Mouse (Mus musculus): ENCODE data around the gene Hexa. TPM values are rescaled to one million over a fixed set of nuclear protein-coding genes. Genes with fewer than 3 reads are reported as not detected.

The Hexa gene
- polyA plus RNA-seq, 1 experiment from 2014 or later, result 60.7 TPM

GRCm38 (mm10) chr9:59527580-59527979, 11.8 kb upstream of the Hexa start:
- Histone ChIP-seq H3K9ac (ENCODE audit: low read length) (no peak overlapping the region), H3K4me1 (ENCODE audit: control insufficient read depth, insufficient read depth, low read length) (no peaks in the 10 kb centered on the region), H3K4me2 (ENCODE audit: low read length) (no peak overlapping the region), H3K36me3 (ENCODE audit: control insufficient read depth, insufficient read depth, low read length) (no peaks in the 10 kb centered on the region), H3K27ac (ENCODE audit: low read depth, low read length) (no peak overlapping the region), H3K9me3 (replicated peaks; ENCODE audit: control insufficient read depth, low read length) (no peaks in the 10 kb centered on the region), H3K27me3 (replicated peaks; ENCODE audit: control insufficient read depth, insufficient read depth, low read length) (no peaks in the 10 kb centered on the region), H3K4me3 (ENCODE audit: low read depth, low read length) (no peak overlapping the region)
- DNase-seq (ENCODE audit: low spot score), result no peak
- WGBS, result 84% methylated on average over 3 of the region's 3 CpGs
- ATAC-seq, result no peak

DNA sequence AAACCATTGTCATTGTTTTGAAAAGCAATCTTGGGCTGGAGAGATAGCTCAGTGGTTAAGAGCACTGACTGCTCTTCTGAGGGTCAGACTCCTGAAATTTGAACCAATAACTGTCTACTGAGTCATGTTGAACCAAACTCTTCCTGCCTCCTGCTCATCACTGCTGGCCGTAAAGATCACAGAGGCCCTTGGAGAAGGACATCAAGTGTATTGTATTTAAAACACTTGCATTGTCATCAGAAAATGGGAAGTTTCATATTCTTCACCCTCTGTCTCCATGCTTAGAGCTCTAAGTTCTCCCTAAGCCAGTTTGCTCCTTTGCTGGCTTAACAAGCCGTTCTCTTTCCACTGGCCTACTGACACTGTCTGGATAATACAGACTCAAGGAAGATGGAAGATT, 11.1 kb upstream of the Hexa start:
- Histone ChIP-seq H3K4me3 (ENCODE audit: low read depth, low read length) (no peak overlapping the region), H3K9me3 (replicated peaks; ENCODE audit: control insufficient read depth, low read length) (no peaks in the 10 kb centered on the region), H3K9ac (ENCODE audit: low read length) (no peak overlapping the region), H3K4me2 (ENCODE audit: low read length) (no peak overlapping the region), H3K4me1 (ENCODE audit: control insufficient read depth, insufficient read depth, low read length) (no peaks in the 10 kb centered on the region), H3K36me3 (ENCODE audit: control insufficient read depth, insufficient read depth, low read length) (no peaks in the 10 kb centered on the region), H3K27me3 (replicated peaks; ENCODE audit: control insufficient read depth, insufficient read depth, low read length) (no peaks in the 10 kb centered on the region), H3K27ac (ENCODE audit: low read depth, low read length) (no peak overlapping the region)
- ATAC-seq (no peak), DNase-seq (ENCODE audit: low spot score) (no peak)
- 88% methylated on average over 2 of the region's 2 CpGs for WGBS

DNA sequence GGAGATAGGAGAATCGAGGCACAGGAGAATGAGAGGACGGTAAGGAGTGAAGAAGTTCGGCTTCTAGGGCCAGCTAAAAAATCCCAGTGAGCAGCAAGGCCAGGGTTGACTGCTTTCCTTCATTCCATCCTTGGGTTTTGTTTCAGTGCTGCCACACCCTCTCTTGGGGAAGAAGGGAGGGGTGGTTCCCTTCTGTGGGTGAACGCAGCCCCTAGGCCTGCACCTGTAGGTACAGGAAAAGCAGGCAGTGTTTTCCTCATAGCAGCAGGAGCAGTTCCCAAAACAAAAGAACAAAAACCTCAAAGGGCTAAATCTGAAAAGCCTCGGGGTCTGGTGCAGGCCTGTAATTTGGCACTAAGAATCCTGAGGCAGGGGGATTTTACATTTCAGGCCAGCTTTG, 7.7 kb upstream of the Hexa start:
- WGBS, result 20% methylated on average over 5 of the region's 5 CpGs
- H3K9ac ChIP-seq (ENCODE audit: low read length), result no peak overlapping the region
- ATAC-seq (no peak), DNase-seq (ENCODE audit: low spot score) (no peak)
- H3K4me2 ChIP-seq (ENCODE audit: low read length), result no peak overlapping the region
- H3K27ac ChIP-seq (ENCODE audit: low read depth, low read length), result no peak overlapping the region
- H3K4me3 ChIP-seq (ENCODE audit: low read depth, low read length), result no peak overlapping the region
- H3K36me3 ChIP-seq (ENCODE audit: control insufficient read depth, insufficient read depth, low read length), result no peaks in the 10 kb centered on the region
- H3K27me3 ChIP-seq (replicated peaks; ENCODE audit: control insufficient read depth, insufficient read depth, low read length), result no peaks in the 10 kb centered on the region
- no peaks in the 10 kb centered on the region for H3K4me1 ChIP-seq (ENCODE audit: control insufficient read depth, insufficient read depth, low read length)
- no peaks in the 10 kb centered on the region for H3K9me3 ChIP-seq (replicated peaks; ENCODE audit: control insufficient read depth, low read length)

DNA sequence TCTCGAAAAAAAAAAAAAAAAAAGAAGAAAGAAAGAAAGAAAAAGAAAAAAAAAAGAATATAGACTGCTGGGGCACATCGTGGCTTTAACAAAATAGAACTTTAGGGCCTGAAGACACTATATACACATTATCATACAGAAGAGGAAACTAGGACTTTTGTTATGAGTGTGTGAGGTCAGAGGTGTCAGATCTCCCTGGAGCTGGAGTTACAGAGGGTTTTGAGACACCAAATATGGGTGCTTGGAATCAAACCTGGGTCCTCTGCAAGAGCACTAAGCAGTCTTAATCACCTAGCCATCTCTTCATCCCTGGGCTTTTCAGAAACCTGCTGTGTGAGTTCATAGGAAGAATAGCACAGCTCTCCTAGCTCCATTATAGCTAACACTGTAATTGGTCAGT, 5.9 kb upstream of the Hexa start:
- no peak overlapping the region for H3K27ac ChIP-seq (ENCODE audit: low read depth, low read length)
- no peak overlapping the region for H3K9ac ChIP-seq (ENCODE audit: low read length)
- ATAC-seq (no peak), DNase-seq (ENCODE audit: low spot score) (no peak)
- 79% methylated on average over 2 of the region's 2 CpGs for WGBS
- H3K9me3 ChIP-seq (replicated peaks; ENCODE audit: control insufficient read depth, low read length), result no peaks in the 10 kb centered on the region
- H3K4me2 ChIP-seq (ENCODE audit: low read length), result no peak overlapping the region
- H3K27me3 ChIP-seq (replicated peaks; ENCODE audit: control insufficient read depth, insufficient read depth, low read length), result no peaks in the 10 kb centered on the region
- H3K36me3 ChIP-seq (ENCODE audit: control insufficient read depth, insufficient read depth, low read length), result no peaks in the 10 kb centered on the region
- no peak overlapping the region for H3K4me3 ChIP-seq (ENCODE audit: low read depth, low read length)
- no peaks in the 10 kb centered on the region for H3K4me1 ChIP-seq (ENCODE audit: control insufficient read depth, insufficient read depth, low read length)

- H3K4me3 ChIP-seq (ENCODE audit: low read depth, low read length), result no peak overlapping the region
- 58% methylated on average over 4 of the region's 4 CpGs for WGBS
Observed at GRCm38 (mm10) chr9:59533889-59534288, 5.5 kb upstream of the Hexa start.

DNA sequence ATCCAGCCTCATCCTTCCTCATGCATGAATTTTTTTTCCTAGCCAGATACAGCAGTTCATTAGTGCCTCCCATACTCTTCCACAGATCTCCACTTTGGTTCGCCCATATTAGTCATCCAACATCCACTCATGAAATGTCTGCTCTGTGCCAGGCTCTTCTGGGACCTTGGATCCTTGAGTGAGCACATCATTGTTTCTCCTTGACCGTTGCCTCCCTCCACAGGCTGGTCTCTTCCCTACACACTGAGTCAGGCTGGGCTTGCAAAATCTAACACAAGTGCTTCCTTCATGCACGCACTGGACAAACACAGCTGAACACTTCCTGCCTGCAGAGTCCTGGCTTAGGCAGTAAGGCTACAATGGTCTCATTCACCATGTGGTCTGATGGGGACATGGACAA, 1.7 kb upstream of the Hexa start:
- Histone ChIP-seq H3K4me3 (ENCODE audit: low read depth, low read length) (no peak overlapping the region), H3K36me3 (ENCODE audit: control insufficient read depth, insufficient read depth, low read length) (no peaks in the 10 kb centered on the region), H3K4me1 (ENCODE audit: control insufficient read depth, insufficient read depth, low read length) (peaks cover 12% of the 10 kb centered on the region; the same call in 1 of the 2 replicates), H3K27ac (ENCODE audit: low read depth, low read length) (no peak overlapping the region), H3K9ac (ENCODE audit: low read length) (no peak overlapping the region), H3K27me3 (replicated peaks; ENCODE audit: control insufficient read depth, insufficient read depth, low read length) (no peaks in the 10 kb centered on the region), H3K4me2 (ENCODE audit: low read length) (no peak overlapping the region), H3K9me3 (replicated peaks; ENCODE audit: control insufficient read depth, low read length) (no peaks in the 10 kb centered on the region)
- no peak for ATAC-seq
- DNase-seq (ENCODE audit: low spot score), result no peak
- WGBS, result 90% methylated on average over 3 of the region's 3 CpGs

More at GRCm38 (mm10) chr9:59533889-59534288, 5.5 kb upstream of the Hexa start:
- no peaks in the 10 kb centered on the region for H3K9me3 ChIP-seq (replicated peaks; ENCODE audit: control insufficient read depth, low read length)
- no peak overlapping the region for H3K4me2 ChIP-seq (ENCODE audit: low read length)
- no peaks in the 10 kb centered on the region for H3K27me3 ChIP-seq (replicated peaks; ENCODE audit: control insufficient read depth, insufficient read depth, low read length)
- ATAC-seq (no peak), DNase-seq (ENCODE audit: low spot score) (no peak)
- no peak overlapping the region for H3K9ac ChIP-seq (ENCODE audit: low read length)
- no peaks in the 10 kb centered on the region; the same call in 1 of the 2 replicates for H3K4me1 ChIP-seq (ENCODE audit: control insufficient read depth, insufficient read depth, low read length)
- no peak overlapping the region for H3K27ac ChIP-seq (ENCODE audit: low read depth, low read length)
- no peaks in the 10 kb centered on the region for H3K36me3 ChIP-seq (ENCODE audit: control insufficient read depth, insufficient read depth, low read length)

- Histone ChIP-seq H3K27ac (ENCODE audit: low read depth, low read length) (no peak overlapping the region), H3K9ac (ENCODE audit: low read length) (no peak overlapping the region), H3K4me3 (ENCODE audit: low read depth, low read length) (no peak overlapping the region), H3K4me1 (ENCODE audit: control insufficient read depth, insufficient read depth, low read length) (peaks cover 12% of the 10 kb centered on the region; the same call in 1 of the 2 replicates), H3K9me3 (replicated peaks; ENCODE audit: control insufficient read depth, low read length) (no peaks in the 10 kb centered on the region), H3K4me2 (ENCODE audit: low read length) (no peak overlapping the region), H3K27me3 (replicated peaks; ENCODE audit: control insufficient read depth, insufficient read depth, low read length) (no peaks in the 10 kb centered on the region), H3K36me3 (ENCODE audit: control insufficient read depth, insufficient read depth, low read length) (no peaks in the 10 kb centered on the region)
- WGBS, result 96% methylated on average over 6 of the region's 6 CpGs
- ATAC-seq (no peak), DNase-seq (ENCODE audit: low spot score) (no peak)
Observed at GRCm38 (mm10) chr9:59541617-59542016, 2.3 kb downstream of the Hexa start.

- H3K9ac ChIP-seq (ENCODE audit: low read length), result no peak overlapping the region
- H3K27me3 ChIP-seq (replicated peaks; ENCODE audit: control insufficient read depth, insufficient read depth, low read length), result no peaks in the 10 kb centered on the region
- H3K27ac ChIP-seq (ENCODE audit: low read depth, low read length), result no peak overlapping the region
- no peaks in the 10 kb centered on the region for H3K36me3 ChIP-seq (ENCODE audit: control insufficient read depth, insufficient read depth, low read length)
- no peak overlapping the region for H3K4me3 ChIP-seq (ENCODE audit: low read depth, low read length)
- H3K4me2 ChIP-seq (ENCODE audit: low read length), result no peak overlapping the region
- DNase-seq (ENCODE audit: low spot score), result no peak
- peaks cover 12% of the 10 kb centered on the region; the same call in 1 of the 2 replicates for H3K4me1 ChIP-seq (ENCODE audit: control insufficient read depth, insufficient read depth, low read length)
- H3K9me3 ChIP-seq (replicated peaks; ENCODE audit: control insufficient read depth, low read length), result no peaks in the 10 kb centered on the region
- no peak for ATAC-seq
Observed at GRCm38 (mm10) chr9:59542766-59543324, 3.5 kb downstream of the Hexa start.

DNA sequence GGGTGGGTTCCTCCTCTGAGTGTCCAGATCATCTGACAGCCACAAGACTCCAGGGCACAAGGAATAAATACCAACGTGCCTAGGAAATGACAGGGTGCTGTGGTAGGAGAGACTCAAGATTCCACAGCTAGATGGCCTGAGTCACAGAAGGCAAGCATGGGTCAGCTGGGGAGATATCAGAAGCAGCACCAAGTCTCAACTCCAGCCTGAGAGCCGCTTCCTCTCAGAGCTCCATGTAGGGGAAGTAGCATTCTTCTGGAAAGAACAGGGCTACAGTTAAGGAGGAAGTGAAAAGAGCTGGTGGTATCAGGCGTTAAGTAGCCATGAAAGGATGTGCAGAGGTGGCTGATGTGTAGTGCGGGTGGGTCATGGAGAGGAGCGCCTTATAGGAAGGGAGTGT, 5.4 kb downstream of the Hexa start:
- Histone ChIP-seq H3K27ac (ENCODE audit: low read depth, low read length) (no peak overlapping the region), H3K36me3 (ENCODE audit: control insufficient read depth, insufficient read depth, low read length) (0 out of 2 replicates have a peak, but pooled peaks cover 4% of the 10 kb centered on the region), H3K4me2 (ENCODE audit: low read length) (no peak overlapping the region), H3K9ac (ENCODE audit: low read length) (no peak overlapping the region), H3K9me3 (replicated peaks; ENCODE audit: control insufficient read depth, low read length) (no peaks in the 10 kb centered on the region), H3K27me3 (replicated peaks; ENCODE audit: control insufficient read depth, insufficient read depth, low read length) (no peaks in the 10 kb centered on the region), H3K4me1 (ENCODE audit: control insufficient read depth, insufficient read depth, low read length) (peaks cover 8% of the 10 kb centered on the region; the same call in 1 of the 2 replicates), H3K4me3 (ENCODE audit: low read depth, low read length) (no peak overlapping the region)
- DNase-seq (ENCODE audit: low spot score), result no peak
- ATAC-seq, result no peak
- WGBS, result 92% methylated on average over 5 of the region's 5 CpGs
